Comparison of ENCODE assay signal across 26 mouse cellular contexts in the genomic region with DNA sequence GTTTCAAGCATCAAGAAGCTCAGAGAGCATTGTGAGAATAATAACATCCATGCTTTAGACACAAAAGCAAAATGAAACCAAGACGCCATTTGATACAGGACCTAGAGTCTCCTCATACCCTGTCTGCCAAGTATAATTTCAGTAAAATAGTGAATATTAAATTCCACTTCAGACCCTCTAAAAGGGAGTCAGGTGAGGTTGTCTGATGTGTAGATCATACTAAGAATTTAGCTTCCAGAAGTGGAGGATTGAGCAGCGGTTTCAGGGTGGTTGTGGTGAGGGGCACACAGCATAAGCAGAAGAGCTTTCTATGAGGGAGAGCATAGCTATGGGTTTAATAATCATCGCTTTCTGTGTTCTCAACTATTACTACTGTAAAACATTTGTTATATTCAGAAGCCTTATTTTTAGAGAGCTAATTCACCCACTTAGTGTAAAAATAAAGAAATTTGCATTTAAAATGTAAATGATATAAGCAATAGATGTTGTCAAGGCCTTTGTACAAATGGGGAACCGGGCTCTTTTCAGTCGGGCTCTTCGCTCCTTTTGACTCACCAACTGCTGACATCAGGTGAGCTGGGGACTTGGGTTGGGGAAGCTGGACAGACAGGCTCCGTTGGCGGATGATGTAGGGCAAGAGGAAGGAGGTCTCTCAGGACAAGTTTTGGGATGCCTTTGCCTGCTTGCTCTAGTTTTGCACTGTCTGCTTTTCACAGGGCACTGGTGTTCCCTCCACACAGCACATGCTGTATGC.
"Had no signal": no experiment of that assay in that cellular context is flagged by ENCODE, and none has a peak within 500 bp of the region (broad histone marks: within the 10 kb centered on the region; RNA-seq: fewer than 3 reads in every experiment).

No protein-coding gene starts in this region.

- H3K4me1 ChIP-seq: hindbrain, embryonic 12.5 days; liver, embryonic 12.5 days had no signal

- H3K27me3 ChIP-seq: heart, embryonic 12.5 days; hindbrain, embryonic 12.5 days; intestine, embryonic 15.5 days; limb, embryonic 13.5 days; limb, embryonic 15.5 days; liver, embryonic 12.5 days had no signal

- H3K4me2 ChIP-seq: heart, embryonic 12.5 days; hindbrain, embryonic 12.5 days; hindbrain, embryonic 14.5 days; intestine, embryonic 15.5 days; limb, embryonic 13.5 days; limb, embryonic 15.5 days; liver, embryonic 12.5 days had no signal

- H3K9me3 ChIP-seq: heart, embryonic 10.5 days; heart, embryonic 12.5 days; hindbrain, embryonic 10.5 days; hindbrain, embryonic 12.5 days; intestine, embryonic 15.5 days; limb, embryonic 13.5 days; limb, embryonic 15.5 days; liver, embryonic 12.5 days had no signal

- H3K36me3 ChIP-seq: heart, embryonic 10.5 days; heart, embryonic 12.5 days; hindbrain, embryonic 10.5 days; hindbrain, embryonic 12.5 days; intestine, embryonic 15.5 days; limb, embryonic 13.5 days; limb, embryonic 15.5 days; liver, embryonic 12.5 days had no signal

- H3K27ac ChIP-seq: gastrocnemius, adult 2 months; heart, embryonic 10.5 days; hindbrain, embryonic 10.5 days; hindbrain, embryonic 12.5 days; hindbrain, embryonic 14.5 days; intestine, embryonic 15.5 days; layer of hippocampus, adult 2 months; limb, embryonic 13.5 days; limb, embryonic 15.5 days; liver, embryonic 12.5 days; liver, embryonic 14.5 days had no signal

- ATAC-seq: hindbrain, embryonic 16.5 days; inflammation-experienced regulatory T-cells, adult 6 months; intestine, embryonic 15.5 days; intestine, postnatal 0 days; liver, embryonic 12.5 days had no signal

- H3K4me3 ChIP-seq: gastrocnemius, adult 2 months; heart, embryonic 10.5 days; heart, embryonic 12.5 days; hindbrain, embryonic 10.5 days; hindbrain, embryonic 12.5 days; intestine, embryonic 15.5 days; layer of hippocampus, adult 2 months; limb, embryonic 13.5 days; limb, embryonic 15.5 days; liver, embryonic 12.5 days had no signal

- DNase-seq: gastrocnemius, adult 2 months; gastrocnemius, postnatal 10 days; gastrocnemius, postnatal 25 days; heart, adult 18-20 months; heart, postnatal 4 days; kidney, adult 18-20 months; kidney, adult 8-10 months; kidney, postnatal 10 days; kidney, postnatal 25 days; kidney, postnatal 4 days; layer of hippocampus, postnatal 36 days; left cerebral cortex, postnatal 4 days had no signal

- H3K9ac ChIP-seq: heart, embryonic 12.5 days; hindbrain, embryonic 12.5 days; hindbrain, embryonic 14.5 days; intestine, embryonic 15.5 days; limb, embryonic 13.5 days; limb, embryonic 15.5 days; liver, embryonic 12.5 days; liver, embryonic 14.5 days had no signal
